Mouse (Mus musculus): ENCODE data around the gene Icmt. TPM values are rescaled to one million over a fixed set of nuclear protein-coding genes. Genes with fewer than 3 reads are reported as not detected.
A peak's percentile ranks its signal among the peaks of the same experiment; 100 is the strongest.

Gene Icmt
- polyA plus RNA-seq, 1 experiment from 2014 or later: 19.8 TPM

GRCm38 (mm10) chr4:152290991-152291390, 6.0 kb upstream of the Icmt start:
- Histone ChIP-seq H3K27ac (ENCODE audit: low read depth, low read length) (no peak overlapping the region), H3K4me3 (ENCODE audit: low read depth, low read length) (peak overlapping the region; percentile 25), H3K36me3 (ENCODE audit: control insufficient read depth, insufficient read depth, low read length) (no peaks in the 10 kb centered on the region), H3K4me2 (peak overlapping the region; percentile 45), H3K27me3 (ENCODE audit: control insufficient read depth, insufficient read depth, low read length) (peaks cover 77% of the 10 kb centered on the region), H3K4me1 (ENCODE audit: control insufficient read depth, insufficient read depth, low read length) (peaks cover 75% of the 10 kb centered on the region), H3K9ac (ENCODE audit: low read length) (peak overlapping the region; percentile 48), H3K9me3 (ENCODE audit: control insufficient read depth, low read length) (no peaks in the 10 kb centered on the region)
- WGBS: 6% methylated on average over 11 of the region's 11 CpGs
- peak; percentile 91 for DNase-seq (ENCODE audit: low spot score, missing footprints)
- no peak for ATAC-seq (ENCODE audit: low FRiP score)

- ATAC-seq (ENCODE audit: low FRiP score) (no peak), DNase-seq (ENCODE audit: low spot score, missing footprints) (peak; percentile 84)
- H3K9me3 ChIP-seq (ENCODE audit: control insufficient read depth, low read length): no peaks in the 10 kb centered on the region
- no peaks in the 10 kb centered on the region for H3K36me3 ChIP-seq (ENCODE audit: control insufficient read depth, insufficient read depth, low read length)
- peaks cover 71% of the 10 kb centered on the region for H3K27me3 ChIP-seq (ENCODE audit: control insufficient read depth, insufficient read depth, low read length)
- H3K27ac ChIP-seq (ENCODE audit: low read depth, low read length): peak within 1 kb of the TSS; percentile 40
- H3K4me3 ChIP-seq (ENCODE audit: low read depth, low read length): peak within 1 kb of the TSS; percentile 25
- H3K9ac ChIP-seq (ENCODE audit: low read length): peak within 1 kb of the TSS; percentile 48
- H3K4me2 ChIP-seq: peak within 1 kb of the TSS; percentile 45
- 13% methylated on average over 6 of the region's 6 CpGs for WGBS
- peaks cover 71% of the 10 kb centered on the region for H3K4me1 ChIP-seq (ENCODE audit: control insufficient read depth, insufficient read depth, low read length)
Measured at GRCm38 (mm10) chr4:152291562-152291961, 5.5 kb upstream of the Icmt start, which contains the start of gene Hes3. Gene Hes3 (minus strand): TSS chr4:152291662.

- H3K4me1 ChIP-seq (ENCODE audit: control insufficient read depth, insufficient read depth, low read length): peaks cover 66% of the 10 kb centered on the region
- H3K27me3 ChIP-seq (ENCODE audit: control insufficient read depth, insufficient read depth, low read length): peaks cover 65% of the 10 kb centered on the region
- no peak overlapping the region; the same call in 1 of the 2 replicates for H3K4me3 ChIP-seq (ENCODE audit: low read depth, low read length)
- H3K27ac ChIP-seq (ENCODE audit: low read depth, low read length): peak overlapping the region; percentile 40
- no peaks in the 10 kb centered on the region for H3K36me3 ChIP-seq (ENCODE audit: control insufficient read depth, insufficient read depth, low read length)
- peak overlapping the region; percentile 40 for H3K9ac ChIP-seq (ENCODE audit: low read length)
- 7% methylated on average over 12 of the region's 12 CpGs for WGBS
- no peak for ATAC-seq (ENCODE audit: low FRiP score)
- DNase-seq (ENCODE audit: low spot score, missing footprints): peak; percentile 94
- peak overlapping the region; percentile 29 for H3K4me2 ChIP-seq
- no peaks in the 10 kb centered on the region for H3K9me3 ChIP-seq (ENCODE audit: control insufficient read depth, low read length)
Measured at GRCm38 (mm10) chr4:152292102-152292765, 4.8 kb upstream of the Icmt start.

GRCm38 (mm10) chr4:152294188-152294929, 2.7 kb upstream of the Icmt start:
- 57% methylated on average over 10 of the region's 10 CpGs for WGBS
- H3K4me3 ChIP-seq (ENCODE audit: low read depth, low read length): no peak overlapping the region
- H3K4me1 ChIP-seq (ENCODE audit: control insufficient read depth, insufficient read depth, low read length): peaks cover 62% of the 10 kb centered on the region
- H3K27ac ChIP-seq (ENCODE audit: low read depth, low read length): peak overlapping the region; percentile 35; the same call in 1 of the 2 replicates
- peak overlapping the region; percentile 10; the same call in 1 of the 2 replicates for H3K9ac ChIP-seq (ENCODE audit: low read length)
- no peaks in the 10 kb centered on the region for H3K9me3 ChIP-seq (ENCODE audit: control insufficient read depth, low read length)
- H3K27me3 ChIP-seq (ENCODE audit: control insufficient read depth, insufficient read depth, low read length): peaks cover 49% of the 10 kb centered on the region
- H3K4me2 ChIP-seq: no peak overlapping the region
- peak; percentile 90 for DNase-seq (ENCODE audit: low spot score, missing footprints)
- no peak for ATAC-seq (ENCODE audit: low FRiP score)
- H3K36me3 ChIP-seq (ENCODE audit: control insufficient read depth, insufficient read depth, low read length): no peaks in the 10 kb centered on the region

GRCm38 (mm10) chr4:152295916-152296315, 1.1 kb upstream of the Icmt start:
- 47% methylated on average over 4 of the region's 4 CpGs for WGBS
- Histone ChIP-seq H3K36me3 (ENCODE audit: control insufficient read depth, insufficient read depth, low read length) (no peaks in the 10 kb centered on the region), H3K4me3 (ENCODE audit: low read depth, low read length) (no peak overlapping the region), H3K9me3 (ENCODE audit: control insufficient read depth, low read length) (no peaks in the 10 kb centered on the region), H3K27ac (ENCODE audit: low read depth, low read length) (no peak overlapping the region), H3K4me1 (ENCODE audit: control insufficient read depth, insufficient read depth, low read length) (peaks cover 48% of the 10 kb centered on the region), H3K27me3 (ENCODE audit: control insufficient read depth, insufficient read depth, low read length) (peaks cover 35% of the 10 kb centered on the region), H3K9ac (ENCODE audit: low read length) (no peak overlapping the region), H3K4me2 (no peak overlapping the region)
- ATAC-seq (ENCODE audit: low FRiP score) (no peak), DNase-seq (ENCODE audit: low spot score, missing footprints) (no peak)

- Histone ChIP-seq H3K4me3 (ENCODE audit: low read depth, low read length) (peak overlapping the region; percentile 94), H3K4me2 (peak overlapping the region; percentile 68), H3K4me1 (ENCODE audit: control insufficient read depth, insufficient read depth, low read length) (peaks cover 44% of the 10 kb centered on the region), H3K27me3 (ENCODE audit: control insufficient read depth, insufficient read depth, low read length) (peaks cover 31% of the 10 kb centered on the region), H3K9ac (ENCODE audit: low read length) (peak overlapping the region; percentile 44), H3K36me3 (ENCODE audit: control insufficient read depth, insufficient read depth, low read length) (no peaks in the 10 kb centered on the region), H3K27ac (ENCODE audit: low read depth, low read length) (no peak overlapping the region), H3K9me3 (ENCODE audit: control insufficient read depth, low read length) (no peaks in the 10 kb centered on the region)
- 18% methylated on average over 8 of the region's 8 CpGs for WGBS
- DNase-seq (ENCODE audit: low spot score, missing footprints) (no peak), ATAC-seq (ENCODE audit: low FRiP score) (no peak)
Measured at GRCm38 (mm10) chr4:152296371-152296770, 656 bp upstream of the Icmt start.

- WGBS: 82% methylated on average over 14 of the region's 14 CpGs
- H3K9ac ChIP-seq (ENCODE audit: low read length): no peak overlapping the region
Measured at GRCm38 (mm10) chr4:152298836-152299235, 1.8 kb downstream of the Icmt start.

GRCm38 (mm10) chr4:152300375-152300774, 3.3 kb downstream of the Icmt start:
- WGBS: 92% methylated on average over 8 of the region's 8 CpGs
- ATAC-seq (ENCODE audit: low FRiP score): no peak

More at GRCm38 (mm10) chr4:152298836-152299235, 1.8 kb downstream of the Icmt start:
- no peak for DNase-seq (ENCODE audit: low spot score, missing footprints)
- H3K4me1 ChIP-seq (ENCODE audit: control insufficient read depth, insufficient read depth, low read length): peaks cover 19% of the 10 kb centered on the region
- no peak for ATAC-seq (ENCODE audit: low FRiP score)
- H3K9me3 ChIP-seq (ENCODE audit: control insufficient read depth, low read length): no peaks in the 10 kb centered on the region
- H3K36me3 ChIP-seq (ENCODE audit: control insufficient read depth, insufficient read depth, low read length): no peaks in the 10 kb centered on the region
- H3K27me3 ChIP-seq (ENCODE audit: control insufficient read depth, insufficient read depth, low read length): peaks cover 12% of the 10 kb centered on the region
- no peak overlapping the region for H3K27ac ChIP-seq (ENCODE audit: low read depth, low read length)
- H3K4me3 ChIP-seq (ENCODE audit: low read depth, low read length): no peak overlapping the region
- H3K4me2 ChIP-seq: no peak overlapping the region

GRCm38 (mm10) chr4:152302012-152302411, 5.0 kb downstream of the Icmt start:
- no peak overlapping the region for H3K9ac ChIP-seq (ENCODE audit: low read length)
- no peaks in the 10 kb centered on the region for H3K27me3 ChIP-seq (ENCODE audit: control insufficient read depth, insufficient read depth, low read length)
- no peaks in the 10 kb centered on the region for H3K9me3 ChIP-seq (ENCODE audit: control insufficient read depth, low read length)
- no peak overlapping the region for H3K27ac ChIP-seq (ENCODE audit: low read depth, low read length)
- no peak overlapping the region for H3K4me3 ChIP-seq (ENCODE audit: low read depth, low read length)
- H3K4me2 ChIP-seq: no peak overlapping the region
- no peak for DNase-seq (ENCODE audit: low spot score, missing footprints)
- no peak for ATAC-seq (ENCODE audit: low FRiP score)
- peaks cover 9% of the 10 kb centered on the region for H3K4me1 ChIP-seq (ENCODE audit: control insufficient read depth, insufficient read depth, low read length)
- 64% methylated on average over 11 of the region's 11 CpGs for whole genome bisulfite sequencing
- H3K36me3 ChIP-seq (ENCODE audit: control insufficient read depth, insufficient read depth, low read length): peaks cover 5% of the 10 kb centered on the region; the same call in 1 of the 2 replicates

More at GRCm38 (mm10) chr4:152300375-152300774, 3.3 kb downstream of the Icmt start:
- Histone ChIP-seq H3K4me2 (no peak overlapping the region), H3K4me3 (ENCODE audit: low read depth, low read length) (no peak overlapping the region), H3K27me3 (ENCODE audit: control insufficient read depth, insufficient read depth, low read length) (peaks cover 3% of the 10 kb centered on the region), H3K4me1 (ENCODE audit: control insufficient read depth, insufficient read depth, low read length) (peaks cover 12% of the 10 kb centered on the region), H3K27ac (ENCODE audit: low read depth, low read length) (no peak overlapping the region), H3K9ac (ENCODE audit: low read length) (no peak overlapping the region), H3K9me3 (ENCODE audit: control insufficient read depth, low read length) (no peaks in the 10 kb centered on the region), H3K36me3 (ENCODE audit: control insufficient read depth, insufficient read depth, low read length) (peaks cover 5% of the 10 kb centered on the region; the same call in 1 of the 2 replicates)
- no peak for DNase-seq (ENCODE audit: low spot score, missing footprints)
